Mouse (Mus musculus) CD4-positive, CD25-positive, alpha-beta regulatory T cell, adult 2 months (primary cell): ENCODE data around the gene Arntl2.

ENCODE experiments used
- DNase-seq: peaks from one replicate; pipeline ENCODE4 v3.0.0-alpha.2; 2012; ENCODE audit warnings: low read depth, low spot score

Arntl2 gene

DNA sequence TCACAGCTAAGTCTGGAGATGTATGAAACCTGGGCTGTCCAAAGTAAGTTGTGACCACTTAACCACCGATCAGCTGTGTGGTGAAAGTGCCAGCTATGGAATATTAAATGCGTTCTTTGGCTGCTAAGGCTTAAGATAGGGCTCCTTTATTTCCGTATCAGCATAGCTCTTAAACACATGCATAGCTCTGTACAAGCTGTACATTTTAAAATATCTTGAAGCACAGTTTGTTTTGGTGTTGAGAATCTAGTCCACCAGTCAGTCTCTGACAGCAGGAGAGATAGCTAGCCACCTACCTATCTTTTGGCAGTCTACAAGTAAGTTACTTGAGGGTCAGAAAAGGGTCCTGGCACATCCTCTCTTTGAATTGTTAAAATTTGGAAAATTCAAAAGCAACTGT, 17.8 kb upstream of the Arntl2 start:
- DNase-seq: no peak

DNA sequence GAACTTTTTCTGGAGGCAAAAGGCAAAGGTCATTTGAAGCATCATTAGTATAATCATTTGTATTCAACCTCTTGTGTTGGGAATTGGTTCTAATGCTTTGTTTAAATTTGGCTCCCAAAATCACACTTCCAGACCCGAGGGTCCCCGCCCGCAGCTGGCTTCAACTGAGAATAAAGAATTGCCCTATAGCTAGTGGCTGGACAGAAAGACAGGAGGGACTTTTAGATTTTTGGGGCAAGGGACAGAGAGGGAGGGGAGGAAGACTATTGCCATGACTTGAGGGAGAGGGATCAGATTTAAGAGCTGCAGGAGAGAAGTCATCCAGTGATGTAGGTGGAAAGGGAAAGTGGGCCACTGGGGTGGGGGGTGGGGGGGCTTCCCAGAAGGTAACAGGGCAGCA, 14.3 kb upstream of the Arntl2 start:
- no peak for DNase-seq

DNA sequence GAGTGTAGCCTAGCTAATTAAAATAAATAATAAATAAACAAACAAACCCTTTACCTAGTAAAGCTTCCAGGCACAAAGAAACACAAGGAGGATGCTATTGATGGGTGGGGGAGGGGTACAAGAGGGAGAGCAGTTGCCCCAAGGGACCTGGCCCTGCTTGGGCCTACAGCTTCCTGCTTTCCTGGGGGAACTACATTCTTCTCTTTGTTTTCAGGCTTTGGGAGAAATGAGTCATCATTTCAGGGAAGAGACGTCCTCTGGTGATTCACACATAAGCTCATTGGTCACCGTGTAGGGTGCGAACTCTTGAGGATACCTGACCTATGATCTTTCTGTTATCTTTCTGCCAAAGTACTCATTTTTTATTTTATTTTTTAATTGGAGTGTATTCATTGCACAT, 2.3 kb upstream of the Arntl2 start:
- DNase-seq: no peak

DNA sequence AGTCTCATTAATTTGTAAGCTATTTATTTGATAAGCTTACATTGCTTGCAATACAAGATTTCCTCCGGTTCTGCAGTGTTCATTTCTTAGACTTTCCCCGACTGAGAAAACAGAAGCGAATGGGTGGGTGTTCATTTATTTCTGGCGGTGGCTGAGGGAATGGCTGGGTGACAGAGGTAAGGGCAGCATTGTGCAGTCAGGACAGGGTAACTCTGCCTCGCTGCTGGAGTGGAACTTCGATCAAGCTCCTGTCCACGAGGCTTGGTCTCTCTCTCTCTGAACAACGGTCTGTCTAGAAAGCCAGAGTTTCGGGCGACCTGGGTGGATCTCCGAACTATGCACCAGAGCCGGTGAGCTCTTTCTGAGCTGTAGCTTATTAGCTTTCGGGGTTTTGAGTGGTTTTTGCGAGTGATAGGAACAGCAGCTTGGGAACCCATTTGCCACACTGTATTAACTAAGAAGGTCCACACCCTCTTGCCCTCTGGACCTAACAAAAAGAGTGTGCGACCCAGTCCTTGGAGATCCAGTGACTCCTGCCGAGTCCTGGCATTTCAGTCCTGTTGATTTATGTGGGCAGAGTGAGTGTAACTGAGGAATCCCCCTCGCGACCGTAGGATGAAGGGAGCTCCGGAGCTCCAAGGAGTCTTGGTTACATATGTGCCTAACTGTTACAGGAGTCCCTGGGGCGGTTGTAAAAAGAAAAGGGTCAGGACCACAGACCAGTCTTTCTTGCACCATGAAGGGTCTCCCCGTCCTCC, 510 bp upstream of the Arntl2 start:
- no peak for DNase-seq

DNA sequence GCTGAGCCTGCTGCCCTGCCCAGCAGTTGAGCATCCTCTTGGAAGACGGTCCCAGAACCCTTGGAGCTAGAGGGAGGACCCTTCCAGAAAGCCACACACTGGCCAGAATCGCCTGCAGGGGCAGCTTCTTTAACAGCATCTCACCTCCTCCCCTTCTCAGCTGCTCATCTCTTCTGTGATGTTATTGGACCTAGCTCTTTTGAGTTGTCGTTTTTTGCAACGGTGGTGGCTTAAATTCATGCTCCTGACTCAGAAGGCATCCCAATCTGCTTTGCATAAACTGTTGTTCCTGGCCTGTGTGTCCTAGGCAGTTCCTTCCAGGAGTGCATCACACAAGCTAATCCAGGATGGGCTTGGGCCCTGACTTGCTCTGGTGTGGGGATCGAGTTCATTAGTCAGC, 1.6 kb downstream of the Arntl2 start:
- no peak for DNase-seq

DNA sequence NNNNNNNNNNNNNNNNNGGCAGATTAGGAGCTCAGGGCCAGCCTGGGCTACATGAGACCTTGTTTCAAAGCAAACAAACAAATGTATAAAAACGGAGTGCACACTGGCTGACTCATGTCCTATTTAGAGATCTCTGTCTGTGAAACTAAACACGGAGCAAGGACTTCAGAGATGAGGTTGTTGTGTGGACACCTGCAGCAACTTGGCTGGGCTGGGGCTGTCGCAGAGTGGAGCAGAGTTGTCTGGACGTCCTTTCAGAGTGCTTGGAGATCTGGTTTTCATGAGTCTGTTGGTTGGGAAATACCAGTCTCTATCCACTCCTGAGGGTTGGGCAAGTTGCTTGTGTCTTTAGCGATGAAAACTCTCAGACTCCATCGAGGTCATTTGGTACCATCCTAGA, 14.1 kb downstream of the Arntl2 start:
- no peak for DNase-seq

DNA sequence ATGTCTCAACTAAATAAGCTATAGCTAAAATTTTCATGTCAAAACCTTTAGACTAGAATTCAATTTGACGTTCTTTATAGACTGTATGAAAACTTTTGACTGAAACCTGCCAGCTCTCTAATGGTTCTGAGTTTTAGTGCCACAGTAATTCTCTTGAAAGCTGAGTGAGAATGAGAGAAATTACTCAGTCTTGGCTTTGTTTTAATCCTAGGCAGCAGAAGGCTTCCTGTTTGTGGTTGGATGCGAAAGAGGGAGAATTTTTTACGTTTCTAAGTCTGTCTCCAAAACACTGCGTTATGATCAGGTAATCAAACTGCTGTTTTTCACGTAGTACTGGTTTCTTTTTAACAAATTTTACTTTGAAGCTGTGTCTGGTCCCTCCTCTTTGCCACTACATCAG, 17.2 kb downstream of the Arntl2 start:
- DNase-seq: no peak

DNA sequence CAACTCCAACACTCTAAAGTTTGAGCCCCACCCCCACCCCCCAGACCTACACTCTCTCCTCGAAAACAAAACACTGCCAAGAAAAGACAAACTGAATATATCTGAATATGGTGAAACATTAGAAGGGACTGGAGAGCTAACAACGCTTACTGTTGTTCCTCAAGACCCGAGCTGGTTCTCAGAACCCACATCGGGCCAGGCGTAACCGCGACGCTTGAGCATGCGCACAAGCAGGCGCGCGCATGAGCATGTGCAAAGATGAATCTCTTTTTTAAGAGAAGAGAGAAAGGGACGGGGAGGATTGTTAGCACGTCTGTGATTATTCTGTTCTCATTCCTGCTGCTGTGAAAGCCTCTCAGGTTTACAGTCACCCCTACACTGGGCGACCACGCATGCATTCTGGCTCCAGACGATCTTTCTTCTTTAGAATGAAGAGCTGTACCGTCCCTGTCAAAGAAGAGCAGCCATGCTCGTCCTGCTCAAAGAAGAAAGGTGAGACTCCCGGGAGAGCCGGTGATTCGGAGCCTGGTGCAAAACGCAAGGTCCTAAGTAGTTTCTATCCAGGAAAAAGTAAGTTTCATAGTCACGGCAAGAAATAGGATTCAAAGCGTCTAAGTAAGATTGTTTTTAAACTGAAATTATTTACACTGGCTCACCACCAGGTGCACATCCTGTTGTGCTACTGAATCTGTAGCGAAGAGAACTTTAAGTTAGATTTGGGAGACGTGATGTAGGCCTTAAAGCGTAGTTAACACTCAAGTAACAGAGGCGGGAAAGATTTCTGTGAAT, 24.5 kb downstream of the Arntl2 start:
- no peak for DNase-seq

DNA sequence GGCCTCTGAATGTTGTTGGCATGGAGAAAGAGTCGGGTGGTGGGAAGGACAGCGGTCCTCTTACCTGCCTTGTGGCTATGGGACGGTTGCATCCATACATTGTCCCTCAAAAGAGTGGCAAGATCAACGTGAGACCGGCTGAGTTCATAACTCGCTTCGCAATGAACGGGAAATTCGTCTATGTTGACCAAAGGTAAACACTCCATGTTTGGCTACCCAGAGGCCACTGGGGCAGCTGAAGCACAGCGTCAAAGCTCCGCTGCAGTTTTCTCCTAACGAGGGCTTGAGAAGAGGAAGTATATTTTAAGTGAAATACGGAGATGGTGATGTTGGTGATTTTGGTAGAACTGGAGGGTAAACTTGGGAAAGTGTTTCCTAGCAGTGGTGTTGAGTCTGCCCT, 26.1 kb downstream of the Arntl2 start:
- DNase-seq: no peak

DNA sequence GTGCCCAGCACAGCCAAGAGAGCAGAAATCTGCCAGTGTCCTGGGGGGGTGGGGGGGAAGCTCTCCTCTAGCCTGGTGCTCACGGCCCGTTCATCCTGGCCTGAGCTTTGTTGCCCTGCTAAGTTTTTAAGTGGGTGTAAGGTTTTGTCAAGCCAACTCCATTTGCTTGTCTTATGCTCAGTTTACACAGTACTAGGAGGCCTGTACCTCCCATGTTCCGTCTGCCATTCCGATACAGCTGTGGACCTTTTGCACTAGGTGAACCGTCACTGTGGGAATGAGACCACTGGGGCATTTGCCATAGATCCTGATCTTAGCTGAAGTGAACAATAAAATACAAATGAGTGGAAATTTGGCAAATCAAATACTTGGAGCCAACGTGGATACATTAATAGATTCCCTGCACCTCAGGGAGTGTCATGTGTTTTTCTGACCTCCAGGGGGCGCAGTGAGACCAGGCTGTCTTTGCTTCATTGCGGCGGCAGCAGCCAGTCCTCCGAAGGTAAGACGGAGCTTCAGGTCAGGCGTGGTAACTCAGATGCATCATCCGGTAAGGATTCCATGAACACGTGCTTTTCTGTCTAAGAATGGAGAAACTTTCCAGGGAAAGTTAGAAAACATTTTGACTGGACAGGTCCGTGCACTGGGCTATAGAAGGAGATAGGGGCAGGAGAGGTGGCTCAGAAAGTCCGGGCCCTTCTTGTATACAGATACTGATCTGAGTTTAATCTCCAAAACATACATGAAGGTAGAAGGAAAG, 29.1 kb downstream of the Arntl2 start:
- peak; percentile 71 for DNase-seq

DNA sequence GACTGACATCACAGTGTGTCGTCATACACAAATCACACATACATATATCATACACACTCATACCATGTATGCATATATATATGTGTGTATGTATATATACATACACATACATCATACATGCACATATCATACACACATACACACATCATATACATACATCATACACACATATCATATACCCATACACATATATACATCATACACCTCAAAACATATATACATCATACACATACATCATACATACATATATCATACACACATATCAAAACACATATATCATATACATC, 29.6 kb downstream of the Arntl2 start:
- no peak for DNase-seq

DNA sequence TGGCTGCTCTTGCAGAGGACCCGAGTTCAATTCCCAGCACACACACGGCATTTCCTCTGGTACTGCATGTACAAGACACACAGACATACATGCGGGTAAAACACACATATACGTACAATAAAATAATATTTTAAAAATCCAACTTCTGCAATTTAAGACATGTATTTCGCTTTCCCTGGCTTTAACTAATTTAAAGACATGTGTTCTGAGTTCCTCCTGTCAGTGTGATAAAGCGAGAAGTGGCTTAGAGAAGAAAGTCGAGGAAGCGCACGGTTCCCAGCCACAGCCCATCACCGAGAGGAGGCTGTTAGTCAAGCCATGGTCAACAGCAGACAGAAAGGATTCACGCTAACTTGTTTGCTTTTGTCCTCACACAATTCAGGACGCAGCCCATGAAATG, 35.5 kb downstream of the Arntl2 start:
- no peak for DNase-seq

DNA sequence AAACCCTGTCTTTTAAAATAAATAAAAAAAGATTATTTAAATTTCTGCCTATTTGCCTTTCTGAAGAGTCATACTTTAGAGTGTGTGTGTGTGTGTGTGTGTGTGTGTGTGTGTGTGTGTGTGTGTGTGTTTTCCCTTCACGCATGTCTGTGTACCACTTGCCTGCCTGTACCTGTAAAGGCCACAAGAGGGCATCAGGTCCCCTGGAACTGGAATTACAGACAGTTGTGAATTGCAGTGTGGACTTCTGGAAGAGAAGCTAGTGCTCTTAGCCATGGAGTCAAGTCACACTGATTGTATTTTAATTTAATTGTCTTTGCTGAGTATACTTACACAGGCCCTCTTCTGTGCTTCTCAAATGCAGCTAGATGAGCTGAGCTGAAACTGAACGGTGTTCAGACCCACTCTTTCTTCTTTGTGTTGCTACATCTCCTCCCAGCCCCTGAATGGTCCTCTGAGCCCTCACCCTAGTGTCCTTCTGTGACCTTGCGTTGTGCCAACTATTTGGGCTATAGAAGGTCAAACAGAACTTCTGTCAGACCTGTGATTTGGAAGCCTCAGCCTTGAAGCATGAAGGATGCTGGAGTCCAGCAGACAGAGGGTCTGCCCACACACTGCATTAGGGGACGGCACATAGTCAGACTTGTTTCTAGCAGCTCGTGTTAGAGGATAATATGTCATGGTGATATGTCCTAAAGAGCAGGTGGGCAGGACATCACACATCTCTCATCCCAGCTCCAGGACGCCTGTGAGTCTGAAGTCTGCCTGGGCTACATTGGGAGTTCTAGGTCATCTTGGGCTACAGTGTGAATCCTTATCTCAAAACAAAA, 37.8 kb downstream of the Arntl2 start:
- peak; percentile 59 for DNase-seq

DNA sequence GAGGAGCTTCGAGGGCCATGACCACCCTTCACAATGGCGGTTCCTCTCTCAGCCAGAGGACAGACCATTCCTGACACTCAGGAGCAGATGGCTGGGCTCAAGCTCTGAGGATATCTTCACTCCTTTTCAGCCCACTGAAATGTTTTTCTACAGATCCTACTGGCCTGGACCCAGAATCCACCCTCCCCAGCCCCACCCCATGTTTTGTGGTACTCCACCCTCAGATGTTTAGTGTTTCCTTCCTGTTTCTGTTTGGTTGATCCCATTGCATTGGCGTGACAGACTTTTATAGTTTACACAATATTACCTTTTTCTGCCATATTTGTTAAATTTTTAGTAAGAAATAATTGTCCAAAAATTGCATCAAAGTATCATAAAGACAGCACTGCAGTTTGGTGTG, 38.5 kb downstream of the Arntl2 start:
- DNase-seq: no peak

DNA sequence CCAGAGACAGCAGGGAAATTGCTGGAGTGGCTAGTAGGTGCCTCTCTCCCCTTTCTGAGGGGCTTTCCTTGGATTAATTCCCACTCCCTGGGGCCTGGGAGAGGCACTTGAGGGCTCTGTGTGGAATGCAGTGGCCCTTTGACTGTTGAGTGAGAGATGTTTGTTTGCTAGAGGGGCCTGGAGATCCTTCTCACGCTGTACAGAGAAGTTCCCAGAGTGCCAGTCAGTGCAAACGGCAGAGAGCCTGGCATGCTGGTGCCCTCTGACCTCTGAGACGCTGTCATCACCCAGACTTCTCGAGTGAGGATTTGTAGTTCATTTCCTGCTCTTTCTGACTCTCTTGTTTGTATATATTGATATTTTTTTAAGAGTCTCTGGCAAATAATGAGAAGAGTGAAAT, 39.9 kb downstream of the Arntl2 start:
- no peak for DNase-seq

DNA sequence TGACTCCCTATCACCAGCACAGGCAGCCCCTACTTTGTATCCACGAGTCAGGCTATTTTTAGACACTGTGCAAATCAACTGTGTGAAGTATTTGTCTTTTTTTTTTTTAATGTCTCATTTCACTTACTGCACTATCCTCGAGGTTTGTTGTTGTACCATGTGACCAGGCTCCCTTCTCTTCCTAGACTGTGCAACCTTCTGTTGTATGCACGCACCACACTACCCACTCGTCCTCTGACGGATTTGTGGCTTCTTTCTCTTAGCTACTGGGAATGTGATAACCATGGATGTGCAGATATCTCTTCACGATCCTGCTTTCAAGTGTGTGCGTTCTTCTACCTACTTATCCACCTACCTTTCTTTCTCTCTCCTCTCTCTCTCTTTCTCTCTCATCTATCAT, 41.5 kb downstream of the Arntl2 start:
- DNase-seq: no peak

DNA sequence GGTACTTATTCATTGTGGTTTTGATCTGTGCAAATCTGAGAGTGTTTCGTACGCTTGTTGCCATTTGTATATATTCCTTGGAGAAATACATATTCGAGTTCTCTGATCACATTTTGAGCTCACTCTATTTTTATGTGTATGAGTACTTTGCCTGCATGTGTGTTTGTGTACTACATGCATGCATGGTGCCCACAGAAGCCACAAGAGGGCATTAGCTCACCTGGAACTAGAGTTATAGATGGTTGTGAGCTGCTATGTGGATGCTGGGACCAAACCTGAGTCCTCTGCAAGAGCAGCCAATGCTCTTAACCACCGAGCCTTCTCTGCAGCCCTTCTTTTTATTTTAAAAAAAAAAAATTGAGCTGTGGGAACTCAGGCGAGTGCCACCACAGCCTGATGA, 42.5 kb downstream of the Arntl2 start:
- DNase-seq: no peak

DNA sequence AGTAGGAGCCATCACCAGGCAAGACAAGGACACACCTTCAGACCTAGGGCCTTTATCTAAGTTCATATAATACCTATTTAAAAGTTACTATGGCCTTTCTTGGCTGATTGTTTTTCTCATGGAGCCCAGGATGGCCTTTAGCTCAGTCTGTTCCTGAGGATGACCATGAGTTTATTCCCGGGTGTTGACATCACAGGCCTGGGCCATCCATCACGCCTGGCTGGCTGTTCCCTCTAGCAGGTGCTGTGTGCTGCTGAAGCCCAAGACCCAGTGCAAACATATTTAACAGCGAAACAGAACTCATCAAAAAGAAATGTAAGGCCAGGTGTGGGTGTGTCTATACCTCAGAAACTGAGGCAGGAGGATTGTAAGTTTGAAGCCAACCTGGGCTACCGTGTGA, 43.0 kb downstream of the Arntl2 start:
- no peak for DNase-seq

DNA sequence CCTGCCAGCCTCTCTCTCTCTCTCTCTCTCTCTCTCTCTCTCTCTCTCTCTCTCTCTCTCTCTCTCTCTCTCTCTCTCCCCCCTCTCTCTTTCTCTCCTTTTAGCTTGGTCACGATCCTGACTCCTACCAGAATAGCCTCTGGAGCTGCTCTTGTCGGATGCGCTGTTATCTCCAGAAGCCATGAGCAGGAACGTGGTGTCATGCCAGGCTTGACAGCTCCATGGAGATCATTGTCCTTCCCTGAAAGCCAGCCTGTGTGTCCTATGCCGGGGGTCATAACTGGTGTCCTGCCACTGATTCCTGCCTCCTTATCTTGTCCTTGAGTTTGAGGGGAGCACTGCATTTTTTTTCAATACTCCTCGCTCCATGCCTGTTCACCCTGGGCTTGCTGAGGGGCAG, 49.0 kb downstream of the Arntl2 start:
- no peak for DNase-seq

DNA sequence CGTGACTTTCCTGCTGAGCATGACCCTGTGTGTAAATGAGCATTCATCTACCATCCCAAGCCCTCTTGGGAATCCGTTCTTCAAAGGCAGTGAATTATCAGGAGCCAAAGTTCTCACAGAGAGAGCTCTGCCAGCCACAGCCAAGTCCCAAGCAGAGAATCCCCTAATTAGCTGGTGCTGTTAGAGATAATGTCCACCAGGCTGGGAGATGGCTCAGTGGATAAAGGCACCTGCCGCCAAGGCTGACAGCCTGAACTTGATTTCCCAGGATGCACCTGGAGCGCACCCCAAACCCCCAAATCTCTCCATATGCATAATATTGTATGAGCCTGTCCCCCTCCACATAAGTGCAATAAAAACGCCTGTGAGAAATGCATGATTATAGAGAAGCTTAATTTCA, 49.5 kb downstream of the Arntl2 start:
- DNase-seq: no peak

DNA sequence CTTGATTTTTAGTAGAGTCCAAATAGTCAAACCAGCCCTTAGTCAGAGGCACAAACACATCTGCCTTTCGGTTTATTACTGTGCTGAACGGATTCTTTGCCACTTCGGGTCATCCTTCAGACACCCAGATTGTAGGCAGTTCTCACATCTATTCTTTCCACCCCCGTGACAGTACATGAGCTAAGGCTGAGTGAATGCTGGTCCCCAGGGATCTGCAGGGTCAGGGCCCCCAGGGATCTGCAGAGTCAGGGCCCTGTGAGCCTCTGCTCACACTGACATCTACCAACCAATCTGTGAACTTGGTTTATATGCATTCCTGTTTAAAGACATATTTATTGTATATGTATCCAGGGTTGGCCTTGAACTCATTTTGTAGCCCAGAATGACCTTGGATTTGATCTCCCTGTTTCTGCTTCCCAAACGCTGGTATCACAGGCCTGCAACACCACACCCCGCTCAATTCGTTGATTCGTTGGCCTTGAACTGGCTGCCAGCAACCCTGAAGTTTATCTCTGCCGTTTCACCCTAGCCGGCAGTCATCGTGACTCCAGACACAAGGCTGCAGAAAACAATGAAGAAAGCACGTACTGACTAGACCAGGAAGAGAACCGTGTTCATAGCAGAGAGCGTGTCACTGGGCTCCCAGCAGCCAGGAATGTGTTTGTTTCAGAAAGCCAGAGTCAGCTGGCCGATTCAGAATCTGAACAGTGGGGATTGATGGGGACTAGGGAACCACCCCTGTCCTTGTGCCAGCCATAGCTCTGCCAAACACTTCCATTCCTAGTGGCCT, 50.3 kb downstream of the Arntl2 start:
- DNase-seq: no peak
